Mouse (Mus musculus): Measurements from ENCODE around the gene Cd276.

The Cd276 gene

GRCm38 (mm10) chr9:58507216-58508005, 47.8 kb downstream of the Cd276 start:
- DNase-seq: no peak

GRCm38 (mm10) chr9:58500946-58501345, 54.3 kb downstream of the Cd276 start:
- DNase-seq: no peak

- DNase-seq: no peak
Observed at GRCm38 (mm10) chr9:58497942-58498341, 57.3 kb downstream of the Cd276 start.

GRCm38 (mm10) chr9:58496470-58497182, 58.6 kb downstream of the Cd276 start:
- DNase-seq: no peak

GRCm38 (mm10) chr9:58495035-58495434, 60.2 kb downstream of the Cd276 start:
- no peak for DNase-seq

GRCm38 (mm10) chr9:58490391-58490790, 64.8 kb downstream of the Cd276 start:
- DNase-seq: no peak

GRCm38 (mm10) chr9:58489865-58490165, 65.4 kb downstream of the Cd276 start:
- DNase-seq: no peak

GRCm38 (mm10) chr9:58489133-58489864, 65.9 kb downstream of the Cd276 start:
- DNase-seq: no peak

- peak; percentile 74 for DNase-seq
Observed at GRCm38 (mm10) chr9:58487851-58488801, 67.1 kb downstream of the Cd276 start, which contains the start of gene Insyn1. Insyn1 (plus strand) TSS chr9:58488603.

GRCm38 (mm10) chr9:58487076-58487475, 68.2 kb downstream of the Cd276 start:
- no peak for DNase-seq

All from kidney, postnatal 14 days (tissue).